Mouse (Mus musculus) adrenal gland, postnatal 4 days (tissue): ENCODE measurements at regions not wholly inside any gene's neighbourhood (a gene's known extent, or its start where the extent isn't known, plus 50 kb on each side); places are given as distances from the start of the nearest gene placed in this dataset.

Experiments
- DNase-seq, 2 experiments: peaks; one replicate each; pipeline ENCODE4 v3.0.0; 2021 to 2022; ENCODE audit warnings: low spot score in 2 of 2, mixed read lengths in 2 of 2

DNA sequence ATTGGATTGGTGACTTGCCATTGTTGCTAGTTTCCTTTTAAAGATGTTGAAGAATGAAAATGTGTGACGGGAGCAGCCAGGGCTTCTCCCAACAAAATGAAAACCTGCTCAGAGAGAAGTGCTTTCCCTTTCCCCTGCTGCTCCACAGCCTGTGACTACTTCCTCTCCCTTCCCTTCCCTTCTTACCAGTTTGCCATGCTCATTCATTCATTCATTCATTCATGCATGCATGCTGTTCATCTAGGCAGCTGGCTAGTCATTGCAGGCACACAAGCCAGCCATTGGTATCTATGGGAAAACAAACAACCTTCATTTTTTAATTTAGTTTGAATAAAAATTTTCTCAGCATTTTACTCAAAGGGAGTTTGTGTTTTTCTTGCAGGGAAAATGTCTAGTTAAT lies 116.3 kb downstream of the Zfp706 start:
- DNase-seq = no peak

DNA sequence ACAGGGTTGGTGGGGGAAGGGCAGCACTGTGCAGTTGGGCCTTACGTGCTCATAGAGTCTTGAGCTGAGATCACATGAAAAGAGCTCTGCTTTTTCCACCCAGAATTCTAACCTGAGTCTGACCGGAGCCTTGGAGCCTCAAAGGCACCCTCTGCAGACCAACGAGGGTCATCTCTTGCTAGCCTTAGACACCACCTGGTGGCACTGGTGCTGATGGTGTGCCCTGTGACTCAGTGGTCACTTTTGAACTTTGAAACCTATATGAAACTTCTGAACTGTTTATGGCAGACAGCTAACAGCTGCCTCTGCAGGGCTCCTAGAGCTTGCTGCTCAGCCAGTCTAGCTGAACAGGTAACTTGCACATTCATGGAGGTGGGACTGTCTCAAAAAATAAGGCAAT lies 118.5 kb downstream of the Zfp706 start:
- DNase-seq = no peak

DNA sequence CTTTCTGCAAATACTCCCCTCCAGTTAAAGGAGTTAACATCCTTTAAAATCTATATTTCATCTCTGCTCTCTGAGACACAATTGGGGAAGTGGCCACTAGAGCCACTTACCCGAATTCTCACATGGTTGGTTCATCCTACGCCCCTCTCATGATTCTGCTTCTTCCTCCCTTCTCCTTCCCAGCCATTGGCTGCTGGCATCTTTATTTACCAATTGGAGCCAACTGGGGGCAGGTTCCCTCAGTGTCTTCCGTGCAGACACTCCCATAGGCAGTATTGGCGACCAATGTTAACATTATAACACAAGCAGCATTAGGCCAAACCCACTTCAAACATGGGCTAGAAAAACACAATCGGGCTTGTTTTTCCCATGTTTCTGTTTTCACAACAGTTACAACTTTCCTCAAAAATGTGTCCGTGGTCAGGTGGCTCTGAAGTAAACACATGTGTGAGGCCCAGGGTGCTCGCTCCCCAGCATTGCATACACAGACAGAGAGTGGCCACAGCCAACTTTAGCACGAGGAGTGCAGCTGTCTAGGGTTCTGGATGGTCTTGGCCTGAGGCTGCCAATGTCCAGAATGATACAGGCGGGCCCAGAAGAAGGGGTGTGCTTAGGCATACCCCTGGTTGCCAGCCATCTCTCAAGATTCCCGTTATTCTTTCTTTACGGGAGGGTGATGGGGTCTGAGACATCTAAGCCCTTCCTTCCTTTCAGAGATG lies 119.1 kb downstream of the Zfp706 start:
- DNase-seq = no peak

DNA sequence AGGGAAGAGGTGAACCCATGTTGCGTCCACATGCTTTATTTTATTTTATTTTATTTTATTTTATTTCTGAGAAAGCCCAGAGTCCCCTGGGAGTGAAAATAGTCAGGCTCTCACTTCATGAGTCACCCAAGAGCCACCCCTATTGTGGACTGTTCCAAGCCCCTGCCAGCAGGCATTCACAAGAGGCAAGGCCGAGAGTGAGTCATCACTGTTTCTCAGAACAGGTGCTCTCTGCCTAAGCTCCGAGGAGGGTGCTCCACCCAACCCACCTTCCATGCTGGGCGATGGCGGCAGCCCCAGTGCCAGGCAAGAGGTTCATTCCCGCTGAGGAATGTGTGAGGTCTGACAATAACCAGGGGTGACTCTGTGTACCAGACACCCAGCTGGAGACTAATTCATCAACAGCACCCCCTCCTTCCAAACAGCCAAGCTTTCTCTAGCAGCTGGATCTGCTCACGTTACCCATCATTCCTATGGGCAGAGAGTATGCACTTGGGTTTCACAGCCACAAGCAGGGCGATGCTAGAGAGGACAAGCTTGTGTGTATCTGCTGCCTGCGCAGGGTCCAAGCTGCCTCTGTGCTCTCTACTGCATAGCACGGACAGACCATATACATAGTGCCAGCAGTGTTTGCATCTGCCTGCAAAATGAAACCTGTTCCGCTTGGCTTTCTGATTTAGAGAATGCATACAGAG lies 122.8 kb downstream of the Zfp706 start:
- DNase-seq = no peak

DNA sequence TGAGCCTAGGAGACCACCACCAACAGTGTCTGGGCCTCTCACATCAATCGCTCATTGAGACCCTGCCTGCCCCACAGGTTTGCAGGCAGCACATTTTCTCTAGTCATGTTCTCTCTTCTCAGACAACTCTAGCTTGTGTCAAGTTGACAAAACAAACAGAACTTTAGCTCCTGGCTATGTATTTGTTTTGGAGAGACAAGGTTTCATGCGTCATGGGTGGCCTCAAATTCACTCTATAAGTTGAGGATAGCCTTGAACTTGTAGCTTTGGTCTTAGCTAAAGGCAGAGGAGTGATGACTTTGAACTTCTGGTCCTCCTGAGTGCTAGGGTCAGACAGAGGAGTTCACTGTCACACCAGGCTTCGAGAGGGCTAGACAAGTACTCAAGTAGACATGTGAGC lies 123.5 kb downstream of the Zfp706 start:
- no peak for DNase-seq

DNA sequence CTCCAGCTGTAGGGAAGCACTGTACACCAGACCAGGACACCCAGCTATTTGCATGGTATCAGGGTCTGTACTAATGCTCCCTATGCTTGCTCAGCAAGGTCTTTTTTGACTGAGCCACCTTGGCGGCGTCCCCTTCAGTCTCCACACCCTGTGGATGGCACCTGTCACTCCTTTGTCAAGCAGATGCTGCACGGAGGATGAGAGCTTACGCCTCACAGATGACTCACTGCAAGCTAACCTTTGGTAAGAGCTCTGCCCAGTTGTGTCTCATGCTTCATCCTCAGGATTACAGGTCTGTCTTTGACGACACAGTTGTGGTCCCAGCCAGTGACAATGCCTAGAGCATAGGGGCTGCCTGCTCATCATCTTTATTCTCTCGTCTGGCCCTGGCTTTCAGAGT lies 124.4 kb downstream of the Zfp706 start:
- DNase-seq = no peak

DNA sequence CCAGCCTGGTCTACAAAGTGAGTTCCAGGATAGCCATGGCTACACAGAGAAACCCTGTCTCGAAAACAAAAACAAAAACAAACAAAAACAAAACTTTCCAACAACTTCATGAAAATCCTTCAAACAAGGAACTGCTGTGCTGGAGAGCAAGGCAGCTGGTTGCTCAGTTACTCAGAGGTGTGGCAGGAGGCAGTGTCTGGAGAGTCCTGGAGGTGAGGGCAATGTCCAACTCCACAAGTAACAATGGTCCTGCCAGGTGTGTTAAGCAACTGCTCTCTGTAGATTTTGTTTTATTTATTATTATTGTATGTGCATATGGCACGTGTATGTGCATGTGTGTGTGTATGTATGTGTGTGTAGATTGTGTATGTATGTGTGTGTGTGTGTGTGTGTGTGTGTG lies 126.0 kb downstream of the Zfp706 start:
- DNase-seq = no peak

DNA sequence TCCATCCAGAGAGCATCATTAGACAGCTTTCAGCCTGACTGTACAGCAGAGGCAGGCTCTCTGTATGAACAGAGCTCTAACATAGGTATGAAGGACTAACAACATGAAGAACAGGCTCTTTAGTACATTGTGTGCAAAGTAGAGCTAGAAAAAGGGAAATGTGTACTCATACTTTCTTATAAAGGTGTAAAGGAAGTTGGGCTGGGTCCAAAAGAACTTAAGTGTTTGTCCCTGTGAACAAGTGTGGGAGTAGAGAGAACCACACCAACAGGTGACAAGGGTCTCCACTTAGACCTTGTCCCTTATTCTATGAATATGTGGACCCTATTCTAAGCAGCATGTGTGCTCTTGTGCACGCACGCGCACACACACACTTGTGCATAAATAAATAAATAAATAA lies 127.0 kb downstream of the Zfp706 start:
- no peak for DNase-seq

DNA sequence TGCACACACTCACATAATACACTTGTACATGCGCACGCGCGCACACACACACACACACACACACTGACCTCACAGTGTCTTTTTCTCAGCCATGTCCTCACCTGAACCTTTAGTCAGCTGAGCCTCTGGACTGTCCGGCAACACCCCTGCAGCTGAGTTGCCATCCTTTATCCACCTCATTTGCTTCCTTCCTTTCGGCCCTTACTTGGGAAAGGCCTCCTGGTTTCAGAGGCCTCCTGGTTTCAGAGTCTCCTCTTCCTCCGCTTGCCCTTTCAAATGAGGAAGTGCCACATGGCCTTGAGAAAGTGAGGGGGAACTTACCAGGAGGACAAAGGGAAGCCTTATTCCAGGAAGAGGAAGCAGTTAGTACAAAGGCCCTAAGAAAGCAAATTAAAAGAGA lies 128.0 kb downstream of the Zfp706 start:
- DNase-seq = no peak

DNA sequence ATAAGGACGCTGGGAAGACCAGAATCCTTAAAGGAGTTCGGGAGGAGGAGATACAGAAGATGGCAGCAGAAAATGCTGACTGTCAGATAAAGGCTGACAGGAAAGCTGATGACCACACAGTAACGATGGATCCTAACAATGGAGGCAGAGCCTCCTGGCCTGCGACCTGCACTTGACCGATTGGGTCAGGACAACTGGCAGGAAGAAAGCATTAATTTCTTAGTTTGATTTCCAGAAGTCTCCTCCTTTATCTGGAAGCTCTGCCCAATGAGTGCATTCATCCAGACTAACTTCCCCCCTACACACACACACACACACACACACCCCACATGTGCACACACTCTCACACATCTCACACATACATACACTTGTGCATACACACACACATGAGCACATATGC lies 128.6 kb downstream of the Zfp706 start:
- no peak for DNase-seq

DNA sequence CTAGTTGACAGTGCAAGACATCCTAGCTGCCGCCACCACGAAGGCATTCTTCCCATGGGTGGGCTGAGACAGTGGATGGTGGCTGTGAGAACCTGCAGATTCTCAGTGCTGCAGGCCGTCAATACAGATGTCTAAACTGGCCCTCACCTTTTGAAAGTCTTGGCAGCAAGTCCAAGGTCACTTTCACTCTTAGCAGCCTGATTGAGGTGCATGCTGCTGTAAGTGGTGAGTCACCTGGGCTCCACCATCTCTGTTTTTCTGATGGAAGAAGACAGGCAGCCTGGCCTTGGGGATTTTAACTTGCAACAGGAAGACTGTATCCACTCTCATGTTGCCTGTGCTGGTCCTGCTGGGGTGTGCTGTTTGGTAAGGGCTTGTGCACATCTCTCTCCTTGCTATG lies 129.3 kb downstream of the Zfp706 start:
- no peak for DNase-seq

DNA sequence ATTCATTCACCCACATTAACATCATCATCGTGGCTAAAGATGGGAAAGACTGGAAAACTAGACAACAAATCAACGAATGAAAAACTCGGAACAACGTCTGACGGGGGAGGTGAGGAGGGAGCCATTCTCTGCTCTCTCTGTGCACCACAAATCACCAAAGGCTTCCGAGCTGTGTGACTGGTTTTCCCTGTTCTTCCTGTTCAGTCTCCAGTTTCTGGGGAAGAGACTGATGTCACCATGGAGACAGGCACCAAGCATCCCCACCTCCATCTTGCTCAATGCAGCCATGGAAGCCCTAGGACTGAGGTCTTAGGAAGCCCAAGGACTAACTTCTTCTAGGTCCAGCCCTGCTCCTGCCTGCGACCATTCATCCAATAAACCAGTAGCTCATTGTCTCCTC lies 130.1 kb downstream of the Zfp706 start:
- no peak for DNase-seq

DNA sequence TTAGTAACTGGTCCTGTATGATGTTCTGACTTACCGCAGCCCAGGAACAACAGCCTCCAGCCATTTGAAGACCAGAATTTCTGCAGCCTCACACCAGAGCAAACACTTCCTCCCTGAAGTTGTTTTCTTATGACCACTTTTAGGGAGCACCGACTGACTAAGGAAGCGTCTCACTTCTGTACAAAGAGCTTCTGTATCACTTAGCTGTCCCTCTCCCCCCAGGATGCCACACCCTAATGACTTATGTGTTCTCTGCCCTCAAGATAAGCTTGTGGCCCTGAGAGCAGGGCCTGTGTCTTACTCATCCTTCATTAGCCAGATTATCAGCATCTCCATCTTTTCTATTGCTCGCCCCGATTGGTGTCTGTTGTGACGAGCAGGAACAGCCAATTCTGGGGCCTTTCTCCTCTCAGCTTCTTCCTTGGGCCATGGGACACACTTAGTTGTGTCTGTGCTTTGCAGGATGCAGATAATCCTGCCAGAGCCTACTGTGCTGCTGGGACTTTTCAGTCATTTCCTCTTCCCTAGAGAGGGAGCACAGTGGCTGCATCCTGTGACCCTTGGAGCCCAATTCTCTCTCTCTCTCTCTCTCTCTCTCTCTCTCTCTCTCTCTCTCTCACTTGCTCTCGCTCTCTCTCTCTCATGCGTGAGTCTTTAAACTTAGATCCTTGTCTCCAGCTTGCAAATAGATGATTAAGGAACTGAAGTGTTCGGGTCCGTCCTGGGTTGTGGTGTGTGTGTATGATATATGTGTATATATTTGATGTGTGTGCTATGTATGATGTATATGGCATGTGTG lies 131.4 kb downstream of the Zfp706 start:
- no peak for DNase-seq

DNA sequence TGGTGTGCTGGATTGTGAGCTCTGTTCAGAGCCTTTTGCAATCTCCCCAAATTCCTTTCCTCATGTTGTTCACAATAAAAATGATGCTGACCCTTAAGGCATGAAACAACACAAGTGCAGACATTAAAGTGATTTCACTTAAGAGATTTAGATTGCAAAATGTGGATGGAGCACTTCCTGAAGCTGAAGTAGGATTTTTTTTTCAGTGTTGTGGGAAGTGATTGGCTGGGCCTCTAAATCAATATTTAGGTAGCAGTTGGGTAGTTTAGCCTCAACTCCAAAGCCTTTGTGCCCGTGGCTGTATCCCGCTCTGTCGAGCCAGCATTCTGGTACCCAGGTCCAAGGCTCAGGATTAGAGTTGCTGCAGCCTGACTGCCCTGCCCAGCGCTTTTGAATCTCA lies 133.0 kb downstream of the Zfp706 start:
- no peak for DNase-seq

DNA sequence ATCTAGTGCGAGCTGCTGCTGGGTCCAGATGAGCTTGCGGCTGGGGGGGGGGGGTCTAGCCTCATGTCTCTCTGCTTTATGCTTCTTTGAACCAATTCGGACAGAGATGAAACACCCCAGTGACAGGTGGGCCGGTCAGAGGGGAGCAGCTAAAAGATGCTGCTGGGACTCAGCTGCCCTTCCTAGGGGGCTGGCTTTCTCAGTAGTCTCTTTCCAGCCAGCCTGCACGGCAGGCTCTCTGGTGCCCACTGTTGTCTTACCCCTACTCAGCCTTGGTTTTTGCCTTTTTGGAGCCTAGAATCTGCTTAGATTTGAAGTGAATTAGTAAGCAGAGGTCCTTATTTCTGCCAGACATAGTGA lies 133.7 kb downstream of the Zfp706 start:
- no peak for DNase-seq

DNA sequence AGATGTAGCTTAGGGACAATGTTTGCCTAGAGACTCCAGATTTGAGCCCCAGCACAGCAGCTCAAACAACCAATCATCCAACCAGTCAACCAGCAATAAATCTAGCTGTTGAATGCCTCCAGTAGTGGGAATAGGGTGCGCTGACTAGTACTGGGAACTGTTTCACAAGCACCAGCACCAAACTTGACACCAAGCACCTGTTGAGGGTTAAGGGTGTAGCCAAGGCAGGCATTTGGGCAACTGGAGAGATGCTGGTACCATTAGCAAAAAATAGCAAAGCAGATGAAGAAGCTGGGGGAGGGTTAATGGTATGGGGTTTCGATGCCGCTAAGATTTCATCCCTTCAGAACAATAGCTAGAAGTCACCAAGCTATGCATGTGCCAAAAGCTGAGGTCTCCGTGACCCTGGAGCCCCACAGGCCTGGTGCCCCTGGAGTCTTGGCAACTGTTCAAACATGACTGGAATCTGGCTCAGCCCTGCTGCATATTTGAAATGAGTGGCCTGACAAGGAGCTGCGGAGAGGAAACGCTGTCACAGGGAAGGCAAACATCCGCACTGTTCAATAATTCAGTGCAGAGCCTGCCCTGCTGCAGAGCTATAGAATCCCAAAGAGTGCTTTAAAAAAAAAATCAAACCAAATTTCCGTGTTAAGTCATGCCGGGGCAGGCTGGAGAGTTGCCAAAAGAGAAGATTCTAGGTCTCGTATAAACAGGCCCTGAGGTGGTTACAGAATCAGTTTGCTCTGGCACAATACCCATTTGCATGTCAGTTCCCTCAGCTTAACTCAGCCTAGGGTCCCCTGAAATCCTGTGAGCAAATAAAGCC lies 134.3 kb downstream of the Zfp706 start:
- peak in 1 of 2 experiments; percentile 55 for DNase-seq

DNA sequence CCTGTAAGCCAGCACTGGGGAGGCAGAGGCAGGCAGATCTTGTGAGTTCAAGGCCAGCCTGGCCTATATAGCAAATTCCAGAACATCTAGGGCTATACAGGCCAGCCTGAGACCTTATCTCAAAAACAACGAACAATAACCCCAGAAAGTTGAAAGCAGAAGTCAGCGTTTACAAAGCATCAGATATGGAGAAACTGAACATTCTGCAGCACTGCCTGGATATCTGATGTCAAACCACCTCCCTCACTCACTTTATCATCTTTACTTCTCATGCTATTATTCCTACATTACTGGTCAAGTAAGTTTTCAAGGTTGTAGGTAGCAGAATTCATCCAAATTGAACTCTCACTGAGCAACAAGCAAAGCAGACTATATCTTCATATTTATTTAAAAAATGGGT lies 135.0 kb downstream of the Zfp706 start:
- DNase-seq = no peak

DNA sequence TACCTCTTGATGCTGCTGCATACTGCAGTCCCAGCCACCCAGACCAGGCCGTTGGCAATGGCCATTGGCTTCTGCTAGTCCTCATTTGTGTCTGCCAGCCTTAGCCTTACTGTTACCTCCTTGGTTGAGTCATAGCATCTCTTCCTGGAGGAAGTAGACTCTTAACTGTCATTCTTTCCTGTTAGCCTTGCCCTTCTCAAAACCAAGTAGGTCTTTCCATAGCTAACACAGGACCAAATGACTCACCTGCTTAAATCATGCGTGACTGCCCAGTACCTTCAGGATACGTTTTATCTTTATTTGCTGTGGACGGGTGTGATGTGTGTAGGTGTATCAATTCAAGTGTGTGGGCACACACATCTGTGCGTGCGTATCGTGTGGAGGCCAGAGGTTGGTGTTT lies 136.9 kb downstream of the Zfp706 start:
- no peak for DNase-seq

DNA sequence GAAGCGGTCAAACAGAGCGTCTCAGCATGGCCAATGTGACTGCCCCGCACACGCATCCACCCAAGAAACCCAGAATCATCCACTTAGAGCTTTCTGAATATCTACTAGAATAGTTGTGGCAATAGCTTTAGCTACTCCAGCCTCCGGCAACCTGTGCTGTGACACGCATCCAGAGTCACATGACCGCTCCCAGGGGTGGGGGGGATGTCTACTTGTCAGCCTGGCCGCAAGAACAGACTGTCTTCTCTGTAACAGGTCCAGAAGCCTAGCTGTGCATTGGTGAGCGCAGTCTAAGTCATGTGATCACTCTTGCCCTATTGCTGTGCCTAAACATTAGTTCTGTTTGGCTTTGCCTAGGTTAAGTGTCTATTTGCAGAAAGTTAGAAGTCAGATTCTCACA lies 137.5 kb downstream of the Zfp706 start:
- no peak for DNase-seq

DNA sequence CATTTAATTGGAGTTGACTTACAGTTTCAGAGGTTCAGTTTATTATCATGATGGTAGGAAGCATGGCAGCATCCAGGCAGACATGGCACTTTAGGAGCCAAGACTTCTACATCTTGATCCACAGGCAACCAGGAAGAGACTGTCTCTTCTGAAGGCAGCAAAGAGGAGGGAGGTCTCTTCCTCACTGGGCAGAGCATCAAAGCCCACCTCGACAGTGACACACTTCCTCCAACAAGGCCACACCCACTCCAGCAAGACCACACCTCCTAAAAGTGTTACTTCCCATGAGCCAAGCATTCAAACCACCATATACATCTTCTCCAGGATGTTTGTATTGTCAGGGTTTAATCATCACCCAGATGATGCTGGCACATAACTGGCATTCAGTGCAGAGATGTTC lies 141.5 kb downstream of the Zfp706 start:
- no peak for DNase-seq

DNA sequence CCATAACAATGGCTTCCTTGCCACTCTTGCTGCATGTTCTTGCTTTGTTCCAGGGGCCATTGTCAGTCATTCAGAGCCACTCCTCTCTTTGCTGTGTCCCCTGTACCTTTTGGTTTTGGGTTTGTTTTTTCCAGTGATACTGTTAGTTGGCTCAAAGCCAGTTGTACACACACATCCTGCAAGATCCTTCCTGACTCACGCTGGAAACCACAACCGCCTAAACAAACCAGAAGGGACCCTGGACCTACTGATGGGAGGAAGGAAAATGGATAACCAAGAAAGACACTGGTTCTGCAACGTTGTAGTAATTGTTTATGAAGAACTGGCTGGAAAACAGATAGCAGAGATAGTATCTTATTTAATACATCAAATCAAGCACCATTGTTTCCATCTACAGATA lies 142.2 kb downstream of the Zfp706 start:
- no peak for DNase-seq

DNA sequence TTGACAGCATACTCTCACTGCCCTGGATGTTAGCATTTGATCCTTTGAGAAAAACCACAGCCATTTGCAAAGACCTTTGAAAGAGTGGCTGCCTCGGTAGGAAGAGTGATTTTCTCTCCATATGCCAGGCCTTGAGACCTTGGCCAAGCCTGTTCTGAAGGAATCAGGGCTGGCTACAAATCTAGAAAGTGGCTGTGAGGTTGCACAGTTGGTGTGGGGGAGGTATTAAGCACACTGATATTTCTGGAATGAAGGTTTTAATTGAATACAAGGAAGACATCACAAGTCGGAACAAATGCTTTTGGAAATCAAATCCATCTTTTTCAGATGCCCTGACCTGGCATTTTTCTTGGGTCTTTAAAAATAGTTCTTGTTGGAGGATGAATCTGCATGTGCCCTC lies 143.5 kb downstream of the Zfp706 start:
- DNase-seq = no peak
